Mouse (Mus musculus) right cerebral cortex, postnatal 14 days (tissue): ENCODE results near the gene Ptafr.

Source experiments
- DNase-seq: peaks from one replicate; pipeline ENCODE4 v3.0.0; 2022

Ptafr gene

GRCm38 (mm10) chr4:132618850-132619375 is 55.0 kb downstream of the Ptafr start:
- peak; percentile 13 for DNase-seq

GRCm38 (mm10) chr4:132620134-132620533 is 56.3 kb downstream of the Ptafr start:
- no peak for DNase-seq

- no peak for DNase-seq
These were observed 57.6 kb downstream of the Ptafr start for GRCm38 (mm10) chr4:132621287-132622068.

- DNase-seq = no peak
These were observed 60.3 kb downstream of the Ptafr start for GRCm38 (mm10) chr4:132624034-132624657.

- DNase-seq = peak; percentile 19
These were observed 65.0 kb downstream of the Ptafr start for GRCm38 (mm10) chr4:132628830-132629229.
